Mouse (Mus musculus): ENCODE results near the gene Tpcn1.

GRCm38 (mm10) chr5:120560616-120561311 is 27.7 kb downstream of the Tpcn1 start:
- no peak for TF ChIP-seq GATA1 (IDR thresholded peaks at IDR 0.05; ENCODE audit: borderline replicate concordance, low read length)
- no peak for TF ChIP-seq FLI1 (IDR thresholded peaks at IDR 0.05; ENCODE audit: low read length)

Data from megakaryocyte, embryonic 14.5 days (primary cell).